Mouse (Mus musculus) liver, embryonic 14.5 days (tissue): ENCODE measurements around the gene Tfeb.

ENCODE experiments used
- CTCF ChIP-seq: IDR thresholded peaks from 2 replicates; pipeline ENCODE4 v1.5.1; 2016; ENCODE audit warnings: antibody characterized with exemption, low read depth, control low read depth
- EP300 ChIP-seq: IDR thresholded peaks from 2 replicates; pipeline ENCODE4 v1.6.1; 2016; ENCODE audit warnings: antibody characterized with exemption, low read depth

DNA sequence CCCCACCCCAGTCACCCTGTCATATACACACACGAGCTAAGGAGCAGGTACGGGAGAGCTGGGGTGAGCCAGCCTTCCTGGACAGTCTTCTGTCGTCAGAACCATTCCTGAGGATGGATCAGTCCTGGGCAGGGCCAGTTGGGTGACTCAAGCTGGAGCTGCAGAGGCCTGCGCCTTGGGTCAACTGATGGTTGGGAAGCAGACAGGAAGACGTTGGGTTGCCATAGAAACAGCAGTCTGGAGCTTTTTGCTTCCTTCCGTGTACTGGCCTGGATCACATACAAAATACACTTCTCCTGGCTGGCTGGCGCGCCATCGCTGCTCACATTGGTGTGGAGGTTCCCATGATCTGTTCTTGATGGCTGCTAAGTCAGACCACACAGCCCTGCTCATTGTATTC is 35.0 kb upstream of the Tfeb start:
- no peak for TF ChIP-seq CTCF
- TF ChIP-seq EP300 = no peak
